Mouse (Mus musculus): ENCODE data around the gene Ralgapa2.
A peak's percentile ranks its signal among the peaks of the same experiment; 100 is the strongest.

The Ralgapa2 gene

GRCm38 (mm10) chr2:146428751-146429150 is 83.4 kb downstream of the Ralgapa2 start:
- DNase-seq (ENCODE audit: low read depth, low spot score), result no peak

- DNase-seq (ENCODE audit: low read depth, low spot score), result peak; percentile 31
Observed at GRCm38 (mm10) chr2:146427380-146427779, 84.8 kb downstream of the Ralgapa2 start.

- no peak for DNase-seq (ENCODE audit: low read depth, low spot score)
Observed at GRCm38 (mm10) chr2:146426321-146426720, 85.8 kb downstream of the Ralgapa2 start.

- DNase-seq (ENCODE audit: low read depth, low spot score), result no peak
Observed at GRCm38 (mm10) chr2:146425235-146425634, 86.9 kb downstream of the Ralgapa2 start.

GRCm38 (mm10) chr2:146423710-146424301 is 88.3 kb downstream of the Ralgapa2 start:
- DNase-seq (ENCODE audit: low read depth, low spot score), result no peak

- no peak for DNase-seq (ENCODE audit: low read depth, low spot score)
Observed at GRCm38 (mm10) chr2:146423032-146423691, 89.0 kb downstream of the Ralgapa2 start.

GRCm38 (mm10) chr2:146416283-146416682 is 95.9 kb downstream of the Ralgapa2 start:
- DNase-seq (ENCODE audit: low read depth, low spot score), result no peak

GRCm38 (mm10) chr2:146414484-146415291 is 97.5 kb downstream of the Ralgapa2 start:
- DNase-seq (ENCODE audit: low read depth, low spot score), result peak; percentile 90

- no peak for DNase-seq (ENCODE audit: low read depth, low spot score)
Observed at GRCm38 (mm10) chr2:146412733-146413132, 99.4 kb downstream of the Ralgapa2 start.

- DNase-seq (ENCODE audit: low read depth, low spot score), result no peak
Observed at GRCm38 (mm10) chr2:146411904-146412303, 100.2 kb downstream of the Ralgapa2 start.

- DNase-seq (ENCODE audit: low read depth, low spot score), result no peak
Observed at GRCm38 (mm10) chr2:146407078-146407477, 105.1 kb downstream of the Ralgapa2 start.

- no peak for DNase-seq (ENCODE audit: low read depth, low spot score)
Observed at GRCm38 (mm10) chr2:146401588-146401987, 110.6 kb downstream of the Ralgapa2 start.

- no peak for DNase-seq (ENCODE audit: low read depth, low spot score)
Observed at GRCm38 (mm10) chr2:146400738-146401137, 111.4 kb downstream of the Ralgapa2 start.

GRCm38 (mm10) chr2:146398211-146398865 is 113.8 kb downstream of the Ralgapa2 start:
- peak; percentile 7 for DNase-seq (ENCODE audit: low read depth, low spot score)

- DNase-seq (ENCODE audit: low read depth, low spot score), result peak; percentile 59
Observed at GRCm38 (mm10) chr2:146387211-146387610, 124.9 kb downstream of the Ralgapa2 start.

- peak; percentile 32 for DNase-seq (ENCODE audit: low read depth, low spot score)
Observed at GRCm38 (mm10) chr2:146384582-146384981, 127.6 kb downstream of the Ralgapa2 start.

GRCm38 (mm10) chr2:146376293-146376692 is 135.9 kb downstream of the Ralgapa2 start:
- no peak for DNase-seq (ENCODE audit: low read depth, low spot score)

- no peak for DNase-seq (ENCODE audit: low read depth, low spot score)
Observed at GRCm38 (mm10) chr2:146366098-146366497, 146.0 kb downstream of the Ralgapa2 start.

GRCm38 (mm10) chr2:146365368-146365983 is 146.7 kb downstream of the Ralgapa2 start:
- DNase-seq (ENCODE audit: low read depth, low spot score), result no peak

GRCm38 (mm10) chr2:146363483-146363882 is 148.7 kb downstream of the Ralgapa2 start:
- no peak for DNase-seq (ENCODE audit: low read depth, low spot score)

GRCm38 (mm10) chr2:146362932-146363331 is 149.2 kb downstream of the Ralgapa2 start:
- DNase-seq (ENCODE audit: low read depth, low spot score), result no peak

GRCm38 (mm10) chr2:146361969-146362368 is 150.2 kb downstream of the Ralgapa2 start:
- DNase-seq (ENCODE audit: low read depth, low spot score), result no peak
